Mouse (Mus musculus) olfactory bulb, adult 2 months (tissue): ENCODE measurements around the gene Enpp4. TPM values are rescaled to one million over a fixed set of nuclear protein-coding genes. Genes with fewer than 3 reads are reported as not detected.

ENCODE experiments used
- H3K27ac ChIP-seq: fragments of 200-500 bp; 2 replicates; pipeline ENCODE4 v1.5.1; 2012; ENCODE audit warnings: low read depth, low read length; ENCODE audit not compliant: insufficient read depth
- H3K4me1 ChIP-seq: fragments of 200-500 bp; 2 replicates; pipeline ENCODE4 v1.6.1; 2012; ENCODE audit warnings: low read length; ENCODE audit not compliant: control insufficient read depth, insufficient read depth
- H3K4me3 ChIP-seq: fragments of 200-500 bp; 2 replicates; pipeline ENCODE4 v1.5.1; 2012; ENCODE audit warnings: mild to moderate bottlenecking, low read depth, low read length, moderate library complexity; ENCODE audit not compliant: insufficient read depth
- CTCF ChIP-seq: fragments of 200-500 bp; IDR thresholded peaks from 2 replicates; pipeline ENCODE4 v1.5.1; 2012; ENCODE audit warnings: low read depth, mild to moderate bottlenecking, low read length, moderate library complexity; ENCODE audit not compliant: insufficient read depth
- POLR2A ChIP-seq: fragments of 200-500 bp; IDR thresholded peaks from 2 replicates; pipeline ENCODE4 v1.6.1; 2012; ENCODE audit warnings: mild to moderate bottlenecking, low read depth, low read length, moderate library complexity; ENCODE audit not compliant: insufficient read depth
- WGBS: fragments of 180-500 bp; shearing (Covaris S2); methylation state at CpG from one replicate; pipeline ENCODE4 v1.1.7; 2018; 5-methylcytosine and 5-hydroxymethylcytosine counted together
- polyA plus RNA-seq: library from polyadenylated mRNA; stranded (reverse); fragments of >200 nt; gene quantifications from 2 replicates; pipeline ENCODE4 v1.2.4, GENCODE M21; 2012; ENCODE audit warnings: low replicate concordance; ENCODE audit not compliant: missing spikeins, insufficient read depth, insufficient read length

Enpp4 gene
- polyA plus RNA-seq, 1 experiment: not detected

DNA sequence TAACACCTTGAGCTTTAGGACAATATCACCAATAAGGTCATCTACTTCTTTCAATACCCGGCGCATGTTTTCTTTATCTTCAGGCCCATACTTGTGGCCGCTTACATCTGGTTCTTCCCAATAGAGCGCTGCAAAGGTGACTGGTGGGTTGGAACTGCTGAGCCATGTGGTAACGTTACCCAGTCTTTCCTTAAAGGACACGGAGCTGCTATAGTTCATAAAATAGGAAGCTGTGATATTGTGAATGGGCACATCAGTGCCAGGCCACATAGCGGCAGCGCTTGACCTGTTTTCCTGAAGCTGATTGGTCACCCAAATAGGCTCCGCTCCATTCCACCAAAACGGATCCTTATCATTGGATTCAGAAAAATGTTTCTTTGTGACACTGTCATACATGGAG, 3.6 kb downstream of the Enpp4 start:
- no peaks in the 10 kb centered on the region for H3K4me1 ChIP-seq
- TF ChIP-seq CTCF: no peak
- TF ChIP-seq POLR2A: no peak
- no peak overlapping the region for H3K27ac ChIP-seq
- H3K4me3 ChIP-seq: no peak overlapping the region
- WGBS: 95% methylated on average over 10 of the region's 10 CpGs

DNA sequence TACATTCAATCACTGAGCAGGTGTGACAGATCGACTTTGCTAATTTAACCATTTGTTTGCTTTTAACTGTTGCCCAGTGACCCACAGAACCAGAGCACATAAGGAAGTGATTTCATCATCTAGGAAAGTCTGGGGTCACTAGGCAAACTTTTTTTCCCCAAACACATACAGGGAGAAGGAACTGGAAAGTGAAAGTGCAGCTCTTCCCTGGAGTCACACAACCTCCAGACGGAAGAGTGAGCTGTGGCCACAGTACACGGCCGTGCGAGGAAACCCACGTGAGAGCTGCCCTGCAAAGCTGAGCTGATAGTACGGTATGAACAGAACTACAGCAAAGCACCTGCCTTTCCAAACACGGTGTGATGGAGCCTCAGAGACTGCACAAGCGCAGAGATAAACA, 4.7 kb downstream of the Enpp4 start:
- no peak overlapping the region for H3K4me3 ChIP-seq
- no peaks in the 10 kb centered on the region for H3K4me1 ChIP-seq
- 78% methylated on average over 9 of the region's 9 CpGs for WGBS
- no peak for TF ChIP-seq POLR2A
- no peak for TF ChIP-seq CTCF
- no peak overlapping the region for H3K27ac ChIP-seq

DNA sequence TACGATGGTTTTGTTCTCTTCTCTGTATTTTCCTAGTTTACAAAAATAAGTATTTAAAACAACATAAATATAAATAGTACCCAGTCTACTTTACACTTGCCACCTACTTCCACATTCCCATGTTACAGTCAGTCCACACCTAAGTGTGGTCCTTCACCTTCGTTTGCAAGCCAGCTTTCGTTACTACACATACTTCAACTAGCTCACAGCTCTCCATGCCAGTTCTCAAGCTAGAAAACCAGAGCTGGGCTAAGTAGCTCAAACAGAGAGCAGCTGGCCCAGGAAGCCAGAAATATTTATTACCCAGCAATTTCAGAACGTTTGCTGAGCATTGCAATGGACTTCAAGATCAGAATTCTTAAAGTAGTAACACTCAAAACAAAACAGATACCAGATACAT, 5.1 kb downstream of the Enpp4 start:
- no peaks in the 10 kb centered on the region for H3K4me1 ChIP-seq
- no peak overlapping the region for H3K4me3 ChIP-seq
- no peak overlapping the region for H3K27ac ChIP-seq
- 76% methylated on average over 4 of the region's 4 CpGs for WGBS
- no peak for TF ChIP-seq CTCF
- TF ChIP-seq POLR2A: no peak

DNA sequence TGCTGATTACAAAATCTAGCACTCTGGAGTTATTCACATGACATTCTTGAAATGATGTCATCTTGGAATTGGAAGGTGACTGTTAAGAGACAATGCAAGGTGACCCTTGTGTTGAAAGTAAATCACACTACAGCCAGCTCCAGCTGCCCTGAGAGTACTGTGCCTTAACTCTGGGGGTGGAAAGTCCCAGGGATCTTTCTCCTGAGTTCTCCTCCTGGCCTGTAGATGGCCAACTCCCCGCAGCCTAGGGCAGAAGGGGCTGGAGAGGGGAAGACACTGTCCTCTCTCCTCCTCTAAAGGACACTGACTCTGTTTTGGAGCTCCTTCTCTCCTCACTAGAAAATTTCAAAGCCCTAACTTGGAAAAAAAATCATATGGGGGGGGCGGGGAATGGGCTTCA, 14.1 kb downstream of the Enpp4 start:
- TF ChIP-seq CTCF (no peak), POLR2A (no peak)
- no peak overlapping the region for H3K4me3 ChIP-seq
- no peak overlapping the region for H3K27ac ChIP-seq
- WGBS: 50% methylated on average over 2 of the region's 2 CpGs
- H3K4me1 ChIP-seq: no peaks in the 10 kb centered on the region

DNA sequence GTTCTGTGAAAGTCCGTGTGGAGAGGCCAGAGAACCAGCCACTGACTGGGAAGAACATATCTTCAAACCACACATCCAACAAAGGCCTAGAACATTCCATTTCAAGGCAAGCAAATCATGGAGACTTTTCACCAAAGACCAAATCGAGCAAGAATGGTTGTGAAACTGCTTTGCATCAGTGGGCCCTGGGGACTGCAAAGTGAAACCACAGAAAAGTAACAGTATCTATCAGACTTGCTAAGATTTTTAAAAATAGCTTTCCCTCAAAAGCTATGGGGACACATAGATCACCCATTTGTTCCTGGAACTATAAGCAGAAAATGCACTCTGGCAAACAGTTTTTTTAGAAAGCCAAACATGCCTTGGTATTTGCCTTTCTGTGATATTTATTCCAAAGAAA, 14.7 kb downstream of the Enpp4 start:
- H3K27ac ChIP-seq: no peak overlapping the region
- TF ChIP-seq CTCF: no peak
- no peak for TF ChIP-seq POLR2A
- no peak overlapping the region for H3K4me3 ChIP-seq
- WGBS: 70% methylated on average over 2 of the region's 2 CpGs
- H3K4me1 ChIP-seq: no peaks in the 10 kb centered on the region

DNA sequence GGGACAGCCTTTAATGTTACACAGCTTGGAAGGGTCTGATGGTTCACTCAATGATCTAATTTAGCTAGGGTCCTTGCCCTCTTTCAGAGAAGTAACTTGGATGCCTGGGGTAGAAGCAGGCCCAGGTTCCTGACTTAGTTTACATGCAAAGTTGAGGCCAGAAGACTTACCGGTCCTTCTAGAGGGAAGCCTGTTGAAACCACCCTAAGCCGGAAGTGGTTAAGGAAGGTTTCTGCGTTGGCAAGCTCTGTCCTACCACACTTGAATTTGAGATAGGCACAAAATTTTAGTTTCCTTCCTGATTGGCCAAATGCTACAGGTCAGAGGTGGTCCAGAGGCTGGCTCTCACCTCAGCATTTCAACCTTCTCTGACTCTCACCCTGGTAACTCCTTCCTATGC, 17.4 kb downstream of the Enpp4 start:
- TF ChIP-seq POLR2A (no peak), CTCF (no peak)
- Histone ChIP-seq H3K4me3 (no peak overlapping the region), H3K4me1 (no peaks in the 10 kb centered on the region), H3K27ac (no peak overlapping the region)
- WGBS: 95% methylated on average over 3 of the region's 3 CpGs

DNA sequence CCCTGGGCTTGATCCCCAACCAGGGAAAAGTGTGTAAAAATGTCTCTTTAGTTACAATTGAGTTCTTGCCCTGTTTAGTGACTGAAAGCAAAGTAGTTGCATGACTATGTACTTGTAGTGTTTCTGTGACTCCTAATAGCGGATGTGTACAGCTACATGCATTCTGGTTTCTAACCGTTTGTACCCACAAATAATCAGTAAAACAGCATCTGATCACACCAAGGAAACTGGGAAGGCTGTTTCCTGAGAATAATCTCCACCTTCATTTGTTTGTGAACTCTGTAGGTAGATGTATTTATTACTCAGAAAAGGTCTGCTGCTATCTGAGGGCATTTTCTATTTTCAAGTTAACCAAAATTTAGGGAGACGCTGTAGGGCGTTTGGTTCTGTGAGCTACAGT, 22.5 kb downstream of the Enpp4 start:
- WGBS: 95% methylated on average over 4 of the region's 4 CpGs
- TF ChIP-seq CTCF (no peak), POLR2A (no peak)

DNA sequence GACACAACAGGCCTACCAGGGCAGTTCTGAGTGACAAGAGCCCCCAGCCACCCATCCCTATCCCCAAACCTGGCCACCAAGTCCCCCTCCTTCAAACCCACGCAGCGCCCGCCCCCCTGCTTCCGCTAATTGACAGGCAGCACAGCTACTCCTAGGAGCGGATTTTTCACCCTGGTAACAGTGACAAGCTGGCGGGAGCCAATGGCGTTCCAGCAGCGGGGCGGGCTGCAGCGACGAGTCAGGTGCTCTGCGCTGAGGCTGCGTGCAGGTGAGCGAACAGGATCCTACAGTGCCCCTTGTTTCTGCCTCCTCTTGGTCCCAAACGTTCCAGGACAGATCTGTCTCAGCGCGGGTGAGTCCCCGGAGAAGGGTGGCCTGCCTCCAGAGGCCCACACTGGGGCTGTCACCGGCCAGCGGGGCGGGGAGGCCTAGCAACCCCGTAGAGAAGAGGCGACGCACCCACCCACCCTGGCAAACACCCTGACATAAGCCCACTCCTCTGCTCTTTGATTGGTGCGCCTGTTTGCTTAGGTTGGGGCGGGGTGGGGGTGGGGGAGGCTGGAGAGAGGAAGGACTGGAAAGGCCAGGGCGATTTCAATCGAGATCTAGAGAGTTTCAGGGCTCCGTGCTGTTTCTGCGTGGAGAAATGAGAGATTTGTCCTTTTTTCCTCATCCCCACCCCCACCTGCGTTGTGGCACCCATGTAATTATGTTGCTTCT, 26.8 kb downstream of the Enpp4 start, which contains the start of gene Enpp5:
Gene Enpp5 (plus strand): TSS at position 183 of the 720 bp plus-strand sequence.
- TF ChIP-seq CTCF (no peak), POLR2A (peak; percentile 47)
- WGBS: under 1% methylated on average over 31 of the region's 31 CpGs

More for the DNA sequence above, 22.5 kb downstream of the Enpp4 start:
- peaks cover 3% of the 10 kb centered on the region; the same call in 1 of the 2 replicates for H3K4me1 ChIP-seq
- H3K4me3 ChIP-seq: no peak overlapping the region
- no peak overlapping the region for H3K27ac ChIP-seq

DNA sequence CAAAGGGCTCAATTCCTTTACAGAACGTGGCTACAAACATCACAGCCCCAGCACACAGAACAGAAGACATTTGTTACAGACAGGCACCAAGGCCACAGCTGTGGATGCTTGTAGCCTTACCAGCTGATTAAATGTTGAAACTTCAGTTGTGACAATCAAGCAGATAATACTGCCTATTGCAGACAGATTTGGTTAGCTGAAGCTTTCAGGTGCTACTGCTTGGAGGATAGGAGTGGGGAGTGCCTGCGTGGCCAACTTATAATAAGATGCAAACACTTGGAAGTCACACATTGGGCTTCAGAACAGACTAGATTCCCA, 27.8 kb downstream of the Enpp4 start:
- H3K4me1 ChIP-seq: peaks cover 3% of the 10 kb centered on the region; the same call in 1 of the 2 replicates
- H3K4me3 ChIP-seq: no peak overlapping the region
- 59% methylated on average over 2 of the region's 2 CpGs for whole genome bisulfite sequencing
- TF ChIP-seq CTCF (no peak), POLR2A (no peak)
- no peak overlapping the region for H3K27ac ChIP-seq

More for the DNA sequence above, 26.8 kb downstream of the Enpp4 start, which contains the start of gene Enpp5:
- Histone ChIP-seq H3K4me1 (peaks cover 3% of the 10 kb centered on the region; the same call in 1 of the 2 replicates), H3K27ac (peak within 1 kb of the TSS; percentile 79), H3K4me3 (peak within 1 kb of the TSS; percentile 91)
